Mouse (Mus musculus): Measurements from ENCODE around the gene Bbs9. TPM values are rescaled to one million over a fixed set of nuclear protein-coding genes. Genes with fewer than 3 reads are reported as not detected.
"Not testable (repeated sequence)": the region's sequence is repeated elsewhere in the genome, so short reads cannot be mapped to it uniquely, and the experiment has no call there.

Gene Bbs9
- polyA plus RNA-seq, 1 experiment from 2014 or later = 14.9 TPM

- no peaks in the 10 kb centered on the region for H3K36me3 ChIP-seq
- H3K27ac ChIP-seq (replicated peaks) = no peak overlapping the region
Measured at GRCm38 (mm10) chr9:22708970-22709726, 233.6 kb downstream of the Bbs9 start.

GRCm38 (mm10) chr9:22710032-22710431, 234.5 kb downstream of the Bbs9 start:
- no peak for ATAC-seq (ENCODE audit: low read depth)
- H3K36me3 ChIP-seq = no peaks in the 10 kb centered on the region
- H3K9me3 ChIP-seq = no peaks in the 10 kb centered on the region
- peaks cover 26% of the 10 kb centered on the region for H3K4me1 ChIP-seq (replicated peaks)
- no peak overlapping the region for H3K4me2 ChIP-seq
- H3K9ac ChIP-seq = no peak overlapping the region
- no peak overlapping the region for H3K27ac ChIP-seq (replicated peaks)
- WGBS = 65% methylated on average over 7 of the region's 7 CpGs
- no peaks in the 10 kb centered on the region for H3K27me3 ChIP-seq
- no peak overlapping the region for H3K4me3 ChIP-seq

More at GRCm38 (mm10) chr9:22708970-22709726, 233.6 kb downstream of the Bbs9 start:
- no peaks in the 10 kb centered on the region for H3K9me3 ChIP-seq
- peak; percentile 63; the same call in 1 of the 2 replicates for ATAC-seq (ENCODE audit: low read depth)
- no peaks in the 10 kb centered on the region for H3K27me3 ChIP-seq
- no peak overlapping the region for H3K4me2 ChIP-seq
- H3K9ac ChIP-seq = no peak overlapping the region
- H3K4me1 ChIP-seq (replicated peaks) = peaks cover 26% of the 10 kb centered on the region
- WGBS = 54% methylated on average over 19 of the region's 19 CpGs
- H3K4me3 ChIP-seq = no peak overlapping the region

- Histone ChIP-seq H3K27ac (replicated peaks) (no peak overlapping the region), H3K9me3 (no peaks in the 10 kb centered on the region), H3K4me2 (no peak overlapping the region), H3K9ac (no peak overlapping the region), H3K36me3 (no peaks in the 10 kb centered on the region), H3K4me1 (replicated peaks) (peaks cover 26% of the 10 kb centered on the region), H3K27me3 (no peaks in the 10 kb centered on the region), H3K4me3 (no peak overlapping the region)
- WGBS = 81% methylated on average over 2 of the region's 2 CpGs
- ATAC-seq (ENCODE audit: low read depth) = no peak
Measured at GRCm38 (mm10) chr9:22711339-22711738, 235.8 kb downstream of the Bbs9 start.

GRCm38 (mm10) chr9:22712743-22713142, 237.2 kb downstream of the Bbs9 start:
- H3K27me3 ChIP-seq = no peaks in the 10 kb centered on the region
- H3K4me2 ChIP-seq = no peak overlapping the region
- H3K27ac ChIP-seq (replicated peaks) = no peak overlapping the region
- no peaks in the 10 kb centered on the region for H3K36me3 ChIP-seq
- no peaks in the 10 kb centered on the region for H3K9me3 ChIP-seq
- H3K9ac ChIP-seq = no peak overlapping the region
- peaks cover 12% of the 10 kb centered on the region for H3K4me1 ChIP-seq (replicated peaks)
- H3K4me3 ChIP-seq = no peak overlapping the region
- ATAC-seq (ENCODE audit: low read depth) = no peak
- WGBS = 69% methylated on average over 3 of the region's 3 CpGs

GRCm38 (mm10) chr9:22713286-22713685, 237.8 kb downstream of the Bbs9 start:
- H3K4me1 ChIP-seq (replicated peaks) = peaks cover 11% of the 10 kb centered on the region; the same call in 1 of the 2 replicates
- H3K9me3 ChIP-seq; H3K4me2 ChIP-seq; ATAC-seq (ENCODE audit: low read depth); H3K27ac ChIP-seq (replicated peaks); H3K9ac ChIP-seq; H3K36me3 ChIP-seq; H3K4me3 ChIP-seq; H3K27me3 ChIP-seq: not testable (repeated sequence)
- WGBS = 43% methylated on average over 4 of the region's 4 CpGs

GRCm38 (mm10) chr9:22717583-22717982, 242.1 kb downstream of the Bbs9 start:
- Histone ChIP-seq H3K9me3 (no peaks in the 10 kb centered on the region), H3K27ac (replicated peaks) (no peak overlapping the region), H3K9ac (no peak overlapping the region), H3K27me3 (no peaks in the 10 kb centered on the region), H3K36me3 (no peaks in the 10 kb centered on the region), H3K4me1 (replicated peaks) (peaks cover 6% of the 10 kb centered on the region; the same call in 1 of the 2 replicates), H3K4me2 (no peak overlapping the region), H3K4me3 (no peak overlapping the region)
- no peak for ATAC-seq (ENCODE audit: low read depth)
- WGBS = 84% methylated on average over 4 of the region's 4 CpGs

- no peak overlapping the region for H3K9ac ChIP-seq
- no peak overlapping the region for H3K4me3 ChIP-seq
- 65% methylated on average over 8 of the region's 8 CpGs for WGBS
- H3K4me1 ChIP-seq (replicated peaks) = peaks cover 6% of the 10 kb centered on the region; the same call in 1 of the 2 replicates
- H3K36me3 ChIP-seq = no peaks in the 10 kb centered on the region
- H3K4me2 ChIP-seq = no peak overlapping the region
- no peaks in the 10 kb centered on the region for H3K27me3 ChIP-seq
- no peak for ATAC-seq (ENCODE audit: low read depth)
- H3K27ac ChIP-seq (replicated peaks) = no peak overlapping the region
- no peaks in the 10 kb centered on the region for H3K9me3 ChIP-seq
Measured at GRCm38 (mm10) chr9:22718174-22718823, 242.8 kb downstream of the Bbs9 start.

- Histone ChIP-seq H3K4me2 (no peak overlapping the region), H3K4me3 (no peak overlapping the region), H3K9me3 (no peaks in the 10 kb centered on the region), H3K36me3 (no peaks in the 10 kb centered on the region), H3K27ac (replicated peaks) (no peak overlapping the region), H3K27me3 (no peaks in the 10 kb centered on the region), H3K4me1 (replicated peaks) (peaks cover 10% of the 10 kb centered on the region), H3K9ac (no peak overlapping the region)
- no peak for ATAC-seq (ENCODE audit: low read depth)
- 78% methylated on average over 1 of the region's 1 CpGs for WGBS
Measured at GRCm38 (mm10) chr9:22732646-22733045, 257.1 kb downstream of the Bbs9 start.

- 70% methylated on average over 8 of the region's 8 CpGs for WGBS
- Histone ChIP-seq H3K4me2 (no peak overlapping the region), H3K4me3 (no peak overlapping the region), H3K27ac (replicated peaks) (peak overlapping the region; percentile 49; the same call in 1 of the 2 replicates), H3K4me1 (replicated peaks) (peaks cover 10% of the 10 kb centered on the region), H3K9ac (no peak overlapping the region), H3K27me3 (no peaks in the 10 kb centered on the region), H3K36me3 (no peaks in the 10 kb centered on the region), H3K9me3 (no peaks in the 10 kb centered on the region)
- ATAC-seq (ENCODE audit: low read depth) = no peak
Measured at GRCm38 (mm10) chr9:22734954-22735353, 259.4 kb downstream of the Bbs9 start.

GRCm38 (mm10) chr9:22735385-22735784, 259.9 kb downstream of the Bbs9 start:
- no peak overlapping the region for H3K9ac ChIP-seq

GRCm38 (mm10) chr9:22737893-22738292, 262.4 kb downstream of the Bbs9 start:
- H3K27me3 ChIP-seq = no peaks in the 10 kb centered on the region
- no peak overlapping the region for H3K9ac ChIP-seq
- H3K4me1 ChIP-seq (replicated peaks) = peaks cover 10% of the 10 kb centered on the region
- H3K27ac ChIP-seq (replicated peaks) = no peak overlapping the region
- 85% methylated on average over 6 of the region's 6 CpGs for WGBS
- ATAC-seq (ENCODE audit: low read depth) = no peak
- no peaks in the 10 kb centered on the region for H3K9me3 ChIP-seq
- H3K36me3 ChIP-seq = no peaks in the 10 kb centered on the region
- no peak overlapping the region for H3K4me3 ChIP-seq
- H3K4me2 ChIP-seq = no peak overlapping the region

More at GRCm38 (mm10) chr9:22735385-22735784, 259.9 kb downstream of the Bbs9 start:
- ATAC-seq (ENCODE audit: low read depth) = peak; percentile 76
- no peaks in the 10 kb centered on the region for H3K36me3 ChIP-seq
- H3K27ac ChIP-seq (replicated peaks) = peak overlapping the region; percentile 49; the same call in 1 of the 2 replicates
- no peak overlapping the region for H3K4me2 ChIP-seq
- H3K4me1 ChIP-seq (replicated peaks) = peaks cover 10% of the 10 kb centered on the region
- H3K9me3 ChIP-seq = no peaks in the 10 kb centered on the region
- H3K4me3 ChIP-seq = no peak overlapping the region
- 33% methylated on average over 8 of the region's 8 CpGs for WGBS
- H3K27me3 ChIP-seq = no peaks in the 10 kb centered on the region

GRCm38 (mm10) chr9:22738861-22739260, 263.3 kb downstream of the Bbs9 start:
- Histone ChIP-seq H3K27me3 (no peaks in the 10 kb centered on the region), H3K9me3 (no peaks in the 10 kb centered on the region), H3K27ac (replicated peaks) (no peak overlapping the region), H3K36me3 (no peaks in the 10 kb centered on the region), H3K4me3 (no peak overlapping the region), H3K4me1 (replicated peaks) (peaks cover 10% of the 10 kb centered on the region), H3K4me2 (no peak overlapping the region), H3K9ac (no peak overlapping the region)
- 92% methylated on average over 3 of the region's 3 CpGs for WGBS
- ATAC-seq (ENCODE audit: low read depth) = no peak
